Mouse (Mus musculus) testis, adult 2 months (tissue): ENCODE results near the gene Ccl11.

ENCODE experiments used
- CTCF ChIP-seq: fragments of 200-500 bp; IDR thresholded peaks from 2 replicates; pipeline ENCODE4 v1.5.1; 2012; ENCODE audit warnings: low read depth, mild to moderate bottlenecking, inconsistent platforms, low read length, moderate library complexity; ENCODE audit not compliant: control insufficient read depth, insufficient read depth, insufficient replicate concordance
- POLR2A ChIP-seq: fragments of 200-500 bp; IDR thresholded peaks from 2 replicates; pipeline ENCODE4 v1.6.1; 2012; ENCODE audit warnings: low read depth, mild to moderate bottlenecking, inconsistent platforms, low read length, moderate library complexity; ENCODE audit not compliant: control insufficient read depth

DNA sequence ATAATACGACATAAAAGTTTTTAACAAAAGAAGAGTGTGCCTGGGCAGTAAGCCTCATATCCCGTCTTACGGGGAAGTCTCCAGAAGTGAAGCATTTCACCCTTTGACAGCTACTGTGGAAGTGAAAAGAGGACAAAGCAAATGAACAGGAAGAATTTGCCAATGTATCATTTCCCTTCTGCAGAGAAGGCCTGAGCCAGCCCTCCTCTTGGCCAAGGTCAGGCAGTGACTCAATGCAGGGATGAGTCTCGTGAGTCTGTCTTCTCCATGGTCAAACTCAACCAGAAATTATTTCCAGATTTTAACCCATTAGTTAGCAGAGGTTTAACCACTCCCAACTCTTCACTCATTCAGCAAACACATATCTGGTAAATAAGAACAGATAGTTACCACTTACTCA lies 33.9 kb upstream of the Ccl11 start:
- TF ChIP-seq CTCF (no peak), POLR2A (no peak)
